Mouse (Mus musculus): ENCODE data around the gene Creb5. TPM values are rescaled to one million over a fixed set of nuclear protein-coding genes. Genes with fewer than 3 reads are reported as not detected.

Gene Creb5
- polyA plus RNA-seq, 1 experiment from 2014 or later, result 11.7 TPM

DNA sequence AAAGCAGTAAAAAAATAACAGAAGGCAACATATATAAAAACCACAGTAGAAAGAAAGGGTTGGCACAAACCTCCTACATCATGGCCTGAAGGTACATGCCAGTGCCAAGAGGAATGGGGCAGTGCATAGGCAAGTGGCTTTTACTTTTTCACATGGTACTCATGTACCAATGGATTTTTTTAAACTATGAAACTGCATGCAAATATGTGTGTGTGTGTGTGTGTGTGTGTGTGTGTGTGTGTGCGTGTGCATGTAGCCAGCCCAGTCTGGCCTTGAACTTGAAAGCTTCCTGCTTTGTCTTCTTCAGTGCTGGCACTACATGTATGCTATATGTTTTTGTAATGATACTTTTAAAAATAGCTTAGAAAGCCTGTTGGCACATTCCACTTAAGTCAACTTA, 391.2 kb downstream of the Creb5 start:
- H3K27ac ChIP-seq (replicated peaks; ENCODE audit: low read depth, low read length), result no peak overlapping the region
- no peaks in the 10 kb centered on the region for H3K36me3 ChIP-seq (replicated peaks; ENCODE audit: control insufficient read depth, insufficient read depth, low read depth, low read length)
- DNase-seq (ENCODE audit: low spot score) (no peak), ATAC-seq (replicated peaks; ENCODE audit: insufficient number of reproducible peaks, low FRiP score, low TSS enrichment, low read depth) (no peak)
- no peaks in the 10 kb centered on the region for H3K9me3 ChIP-seq (replicated peaks; ENCODE audit: control insufficient read depth, low read length)
- no peak overlapping the region for H3K4me3 ChIP-seq (ENCODE audit: low read depth, low read length)
- H3K4me1 ChIP-seq (ENCODE audit: control insufficient read depth, insufficient read depth, low read length), result no peaks in the 10 kb centered on the region
- no peaks in the 10 kb centered on the region for H3K27me3 ChIP-seq (ENCODE audit: control insufficient read depth, insufficient read depth, low read length)
- 82% methylated on average over 1 of the region's 1 CpGs for WGBS
- no peak overlapping the region for H3K9ac ChIP-seq (replicated peaks; ENCODE audit: low read length)
- no peak overlapping the region for H3K4me2 ChIP-seq (ENCODE audit: low read depth, low read length)

DNA sequence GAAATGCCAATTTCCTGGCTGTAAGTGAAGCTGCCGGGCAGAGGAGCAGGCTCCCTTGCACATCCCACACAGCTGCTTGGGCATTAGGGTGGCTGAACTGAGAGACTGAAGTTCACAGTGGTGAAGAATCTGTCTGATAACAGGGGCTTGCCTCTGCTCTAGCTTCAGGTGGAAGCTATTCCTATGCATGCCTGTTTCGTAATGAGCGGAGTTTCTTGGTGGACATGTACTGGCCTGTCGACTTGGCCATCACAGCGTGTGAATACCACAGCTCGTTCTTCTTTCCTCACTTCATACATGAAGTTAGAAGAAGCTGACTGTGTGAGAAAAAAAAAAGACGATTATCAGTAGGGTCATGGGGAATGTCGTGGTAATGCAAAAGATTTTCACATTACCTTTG, 393.0 kb downstream of the Creb5 start:
- H3K9me3 ChIP-seq (replicated peaks; ENCODE audit: control insufficient read depth, low read length), result no peaks in the 10 kb centered on the region
- 90% methylated on average over 8 of the region's 8 CpGs for WGBS

DNA sequence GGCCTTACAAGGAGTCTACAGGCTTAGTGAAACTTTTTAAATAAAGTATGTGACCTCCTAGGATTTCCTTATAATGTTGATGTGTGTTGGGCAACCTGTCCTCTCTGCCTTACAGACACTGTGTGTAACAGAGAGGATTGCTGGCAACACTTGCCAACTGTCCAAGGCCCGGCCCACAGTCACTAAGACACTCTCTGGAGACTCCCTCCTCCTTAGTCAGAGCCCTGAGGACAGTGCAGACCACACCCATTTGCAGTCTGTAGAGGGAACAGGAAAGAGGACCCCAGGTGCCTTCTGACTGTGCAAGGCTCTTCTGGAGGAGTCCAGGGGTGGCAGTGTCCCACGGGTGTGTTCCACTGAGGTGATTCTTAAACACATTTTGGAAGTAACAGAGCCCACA, 397.3 kb downstream of the Creb5 start:
- Histone ChIP-seq H3K9ac (replicated peaks; ENCODE audit: low read length) (no peak overlapping the region), H3K9me3 (replicated peaks; ENCODE audit: control insufficient read depth, low read length) (no peaks in the 10 kb centered on the region), H3K4me2 (ENCODE audit: low read depth, low read length) (no peak overlapping the region), H3K4me3 (ENCODE audit: low read depth, low read length) (no peak overlapping the region), H3K27me3 (ENCODE audit: control insufficient read depth, insufficient read depth, low read length) (no peaks in the 10 kb centered on the region), H3K36me3 (replicated peaks; ENCODE audit: control insufficient read depth, insufficient read depth, low read depth, low read length) (no peaks in the 10 kb centered on the region), H3K27ac (replicated peaks; ENCODE audit: low read depth, low read length) (no peak overlapping the region), H3K4me1 (ENCODE audit: control insufficient read depth, insufficient read depth, low read length) (no peaks in the 10 kb centered on the region)
- no peak for ATAC-seq (replicated peaks; ENCODE audit: insufficient number of reproducible peaks, low FRiP score, low TSS enrichment, low read depth)
- 58% methylated on average over 2 of the region's 2 CpGs for whole genome bisulfite sequencing
- no peak for DNase-seq (ENCODE audit: low spot score)

More for the DNA sequence above, 393.0 kb downstream of the Creb5 start:
- no peaks in the 10 kb centered on the region for H3K36me3 ChIP-seq (replicated peaks; ENCODE audit: control insufficient read depth, insufficient read depth, low read depth, low read length)
- ATAC-seq (replicated peaks; ENCODE audit: insufficient number of reproducible peaks, low FRiP score, low TSS enrichment, low read depth), result no peak
- DNase-seq (ENCODE audit: low spot score), result no peak
- H3K4me1 ChIP-seq (ENCODE audit: control insufficient read depth, insufficient read depth, low read length), result no peaks in the 10 kb centered on the region
- no peak overlapping the region for H3K4me3 ChIP-seq (ENCODE audit: low read depth, low read length)
- no peak overlapping the region for H3K4me2 ChIP-seq (ENCODE audit: low read depth, low read length)
- H3K9ac ChIP-seq (replicated peaks; ENCODE audit: low read length), result no peak overlapping the region
- no peaks in the 10 kb centered on the region for H3K27me3 ChIP-seq (ENCODE audit: control insufficient read depth, insufficient read depth, low read length)
- H3K27ac ChIP-seq (replicated peaks; ENCODE audit: low read depth, low read length), result no peak overlapping the region

DNA sequence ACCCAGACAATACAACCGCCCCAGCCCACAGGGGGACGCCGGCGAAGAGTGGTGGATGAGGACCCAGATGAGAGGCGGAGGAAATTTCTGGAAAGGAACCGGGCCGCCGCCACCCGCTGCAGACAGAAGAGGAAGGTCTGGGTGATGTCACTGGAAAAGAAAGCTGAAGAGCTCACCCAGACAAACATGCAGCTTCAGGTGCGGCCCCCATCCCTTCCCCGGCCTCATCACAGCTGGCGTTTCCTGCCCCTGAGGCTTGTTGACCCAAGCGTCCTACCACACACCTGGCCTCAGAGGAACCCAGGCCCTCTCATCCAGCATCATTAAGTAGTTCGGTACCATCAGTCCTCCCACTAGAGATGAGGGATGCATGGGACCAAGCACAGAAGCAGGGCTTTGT, 398.3 kb downstream of the Creb5 start:
- Histone ChIP-seq H3K27ac (replicated peaks; ENCODE audit: low read depth, low read length) (no peak overlapping the region), H3K9ac (replicated peaks; ENCODE audit: low read length) (no peak overlapping the region), H3K27me3 (ENCODE audit: control insufficient read depth, insufficient read depth, low read length) (no peaks in the 10 kb centered on the region), H3K4me3 (ENCODE audit: low read depth, low read length) (no peak overlapping the region), H3K36me3 (replicated peaks; ENCODE audit: control insufficient read depth, insufficient read depth, low read depth, low read length) (no peaks in the 10 kb centered on the region), H3K9me3 (replicated peaks; ENCODE audit: control insufficient read depth, low read length) (no peaks in the 10 kb centered on the region), H3K4me2 (ENCODE audit: low read depth, low read length) (no peak overlapping the region), H3K4me1 (ENCODE audit: control insufficient read depth, insufficient read depth, low read length) (no peaks in the 10 kb centered on the region)
- no peak for ATAC-seq (replicated peaks; ENCODE audit: insufficient number of reproducible peaks, low FRiP score, low TSS enrichment, low read depth)
- whole genome bisulfite sequencing, result 78% methylated on average over 14 of the region's 14 CpGs
- no peak for DNase-seq (ENCODE audit: low spot score)

DNA sequence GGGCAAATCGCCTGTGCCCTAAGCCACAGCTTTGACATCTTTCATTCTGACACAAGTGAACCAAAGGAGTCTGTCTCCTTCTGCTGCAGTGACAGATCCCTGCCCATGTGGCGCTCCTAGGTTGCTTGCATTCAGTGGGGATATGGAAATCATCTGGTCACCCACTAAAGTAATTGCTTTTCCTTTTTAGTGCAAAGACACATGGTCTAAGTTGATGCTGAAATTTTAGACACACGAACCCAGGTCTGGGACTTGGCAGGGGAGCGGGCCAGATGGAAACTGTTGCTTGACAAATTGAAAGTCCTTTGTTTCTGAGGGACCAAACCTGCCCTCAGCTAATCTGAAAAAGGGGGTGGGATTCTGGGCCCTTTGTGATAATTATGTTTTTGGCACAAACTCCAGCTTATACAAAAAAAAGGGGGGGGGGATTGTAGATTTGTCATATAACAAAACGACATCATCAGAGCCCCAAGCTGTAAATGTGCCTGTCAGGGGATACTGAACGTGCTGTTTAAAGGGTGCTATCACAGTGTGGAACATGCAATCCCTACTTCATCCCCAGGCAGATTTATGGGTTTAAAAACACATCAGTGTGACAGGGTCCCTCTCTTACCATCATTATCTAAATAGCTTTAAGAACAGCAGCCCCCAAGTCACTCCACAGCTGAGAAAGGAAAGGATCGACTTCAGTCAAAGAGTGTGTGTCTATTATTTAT, 401.9 kb downstream of the Creb5 start:
- Histone ChIP-seq H3K9me3 (replicated peaks; ENCODE audit: control insufficient read depth, low read length) (no peaks in the 10 kb centered on the region), H3K4me3 (ENCODE audit: low read depth, low read length) (no peak overlapping the region), H3K36me3 (replicated peaks; ENCODE audit: control insufficient read depth, insufficient read depth, low read depth, low read length) (no peaks in the 10 kb centered on the region), H3K27me3 (ENCODE audit: control insufficient read depth, insufficient read depth, low read length) (no peaks in the 10 kb centered on the region), H3K27ac (replicated peaks; ENCODE audit: low read depth, low read length) (no peak overlapping the region), H3K4me1 (ENCODE audit: control insufficient read depth, insufficient read depth, low read length) (no peaks in the 10 kb centered on the region), H3K9ac (replicated peaks; ENCODE audit: low read length) (no peak overlapping the region), H3K4me2 (ENCODE audit: low read depth, low read length) (no peak overlapping the region)
- ATAC-seq (replicated peaks; ENCODE audit: insufficient number of reproducible peaks, low FRiP score, low TSS enrichment, low read depth) (no peak; the same call in 1 of the 2 replicates), DNase-seq (ENCODE audit: low spot score) (peak; percentile 47)
- 59% methylated on average over 7 of the region's 7 CpGs for WGBS

DNA sequence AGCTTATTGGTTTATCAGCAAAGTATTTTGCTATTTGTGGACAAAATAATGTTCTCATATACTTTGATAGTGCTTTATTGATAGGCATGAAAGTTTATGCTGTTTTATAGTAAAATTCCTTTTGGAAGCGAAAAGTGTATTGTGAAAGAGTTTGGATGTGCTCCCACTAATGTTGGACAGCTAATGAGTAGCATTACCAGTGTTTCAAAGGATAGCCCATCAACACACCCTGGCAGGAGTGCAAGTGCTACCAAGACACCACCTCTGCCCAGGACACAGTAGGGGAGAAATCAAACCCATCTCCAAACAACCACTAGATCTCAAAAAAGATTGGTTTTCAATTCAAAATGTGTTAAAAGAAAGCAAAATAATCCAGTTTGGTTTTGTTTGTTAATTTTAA, 403.9 kb downstream of the Creb5 start:
- no peaks in the 10 kb centered on the region for H3K27me3 ChIP-seq (ENCODE audit: control insufficient read depth, insufficient read depth, low read length)
- no peak for ATAC-seq (replicated peaks; ENCODE audit: insufficient number of reproducible peaks, low FRiP score, low TSS enrichment, low read depth)

DNA sequence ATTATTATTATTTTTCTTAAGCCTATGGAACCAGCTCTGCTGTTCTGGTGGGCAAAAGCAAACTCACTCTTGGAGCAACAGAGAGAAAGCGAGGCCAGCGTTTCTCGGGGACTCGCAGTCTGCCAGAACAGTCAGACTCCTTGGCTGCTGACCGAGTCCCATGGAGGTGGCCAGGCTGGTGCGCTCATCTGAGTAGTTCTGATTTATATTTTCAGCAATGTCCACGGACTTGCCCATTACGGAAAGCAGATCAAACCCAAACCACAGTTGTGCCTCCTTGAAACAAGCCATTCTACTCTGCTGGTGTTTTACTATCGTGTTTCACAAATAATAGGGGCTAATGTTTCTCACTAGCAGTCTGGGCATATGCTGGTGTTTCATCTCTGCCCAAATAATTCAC, 408.1 kb downstream of the Creb5 start:
- H3K36me3 ChIP-seq (replicated peaks; ENCODE audit: control insufficient read depth, insufficient read depth, low read depth, low read length), result no peaks in the 10 kb centered on the region
- H3K9me3 ChIP-seq (replicated peaks; ENCODE audit: control insufficient read depth, low read length), result no peaks in the 10 kb centered on the region
- 70% methylated on average over 9 of the region's 9 CpGs for WGBS
- no peak for ATAC-seq (replicated peaks; ENCODE audit: insufficient number of reproducible peaks, low FRiP score, low TSS enrichment, low read depth)
- H3K27me3 ChIP-seq (ENCODE audit: control insufficient read depth, insufficient read depth, low read length), result no peaks in the 10 kb centered on the region
- no peak overlapping the region for H3K9ac ChIP-seq (replicated peaks; ENCODE audit: low read length)
- H3K27ac ChIP-seq (replicated peaks; ENCODE audit: low read depth, low read length), result no peak overlapping the region
- DNase-seq (ENCODE audit: low spot score), result no peak
- no peak overlapping the region for H3K4me3 ChIP-seq (ENCODE audit: low read depth, low read length)
- H3K4me2 ChIP-seq (ENCODE audit: low read depth, low read length), result no peak overlapping the region
- no peaks in the 10 kb centered on the region for H3K4me1 ChIP-seq (ENCODE audit: control insufficient read depth, insufficient read depth, low read length)

More for the DNA sequence above, 403.9 kb downstream of the Creb5 start:
- H3K36me3 ChIP-seq (replicated peaks; ENCODE audit: control insufficient read depth, insufficient read depth, low read depth, low read length), result no peaks in the 10 kb centered on the region
- H3K4me1 ChIP-seq (ENCODE audit: control insufficient read depth, insufficient read depth, low read length), result no peaks in the 10 kb centered on the region
- no peak overlapping the region for H3K9ac ChIP-seq (replicated peaks; ENCODE audit: low read length)
- no peak overlapping the region for H3K4me3 ChIP-seq (ENCODE audit: low read depth, low read length)
- H3K9me3 ChIP-seq (replicated peaks; ENCODE audit: control insufficient read depth, low read length), result no peaks in the 10 kb centered on the region
- H3K4me2 ChIP-seq (ENCODE audit: low read depth, low read length), result no peak overlapping the region
- WGBS, result 98% methylated on average over 1 of the region's 1 CpGs
- H3K27ac ChIP-seq (replicated peaks; ENCODE audit: low read depth, low read length), result no peak overlapping the region
- no peak for DNase-seq (ENCODE audit: low spot score)

DNA sequence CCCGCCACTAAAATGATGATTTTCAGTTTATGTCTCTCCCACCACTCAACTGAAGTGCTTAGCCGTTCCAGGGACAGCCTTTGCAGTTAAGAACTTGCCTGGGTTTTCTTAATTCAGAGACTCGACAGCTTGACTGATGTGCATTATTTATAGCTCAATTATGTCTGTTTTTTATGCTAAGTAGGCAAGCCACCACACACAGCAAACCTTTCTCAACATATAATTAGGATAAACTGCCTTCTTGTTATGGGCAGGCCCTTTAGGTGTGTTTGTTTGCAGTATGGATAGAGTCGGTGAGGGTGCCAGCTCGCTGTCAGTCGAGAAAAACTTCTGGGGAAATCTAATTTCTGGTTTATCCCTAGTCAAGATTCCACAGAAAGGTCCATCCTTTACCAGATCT, 409.4 kb downstream of the Creb5 start:
- Histone ChIP-seq H3K4me1 (ENCODE audit: control insufficient read depth, insufficient read depth, low read length) (no peaks in the 10 kb centered on the region), H3K4me2 (ENCODE audit: low read depth, low read length) (no peak overlapping the region), H3K9me3 (replicated peaks; ENCODE audit: control insufficient read depth, low read length) (no peaks in the 10 kb centered on the region), H3K36me3 (replicated peaks; ENCODE audit: control insufficient read depth, insufficient read depth, low read depth, low read length) (no peaks in the 10 kb centered on the region), H3K27ac (replicated peaks; ENCODE audit: low read depth, low read length) (no peak overlapping the region), H3K27me3 (ENCODE audit: control insufficient read depth, insufficient read depth, low read length) (no peaks in the 10 kb centered on the region), H3K4me3 (ENCODE audit: low read depth, low read length) (no peak overlapping the region), H3K9ac (replicated peaks; ENCODE audit: low read length) (no peak overlapping the region)
- WGBS, result 65% methylated on average over 6 of the region's 6 CpGs
- DNase-seq (ENCODE audit: low spot score), result no peak
- no peak for ATAC-seq (replicated peaks; ENCODE audit: insufficient number of reproducible peaks, low FRiP score, low TSS enrichment, low read depth)
